Mouse (Mus musculus) erythroid progenitor cell, adult 5-6 weeks (primary cell): ENCODE measurements around the gene Slc16a10. TPM values are rescaled to one million over a fixed set of nuclear protein-coding genes. Genes with fewer than 3 reads are reported as not detected.

ENCODE experiments used
- ATAC-seq: replicated peaks from 2 replicates; pipeline ENCODE4 v1.8.0; 2016; ENCODE audit warnings: moderate number of reproducible peaks, mild to moderate bottlenecking, moderate TSS enrichment, inconsistent platforms; ENCODE audit not compliant: poor library complexity, low FRiP score, severe bottlenecking
- total RNA-seq, 2 experiments: library from RNA; stranded (forward) in 1 of 2; stranded (reverse) in 1 of 2; fragments of 150-400 nt in 1 of 2; fragments of 186-747, 209-891 nt in 1 of 2; gene quantifications; 2 replicates each; pipeline versions ENCODE4 v1.2.3 to v1.2.4; 2015 to 2017; ENCODE audit warnings: low replicate concordance in 2 of 2

The Slc16a10 gene
- total RNA-seq (2015; ENCODE audit: low replicate concordance) (431 and 444 TPM in 2 replicates), total RNA-seq (2017; ENCODE audit: low replicate concordance) (329 and 368 TPM in 2 replicates)

GRCm38 (mm10) chr10:40141864-40142523 lies at the start of gene Slc16a10:
Slc16a10 (minus strand) TSS chr10:40142258.
- ATAC-seq: peak; percentile 92

GRCm38 (mm10) chr10:40191338-40191979 lies 49.4 kb upstream of the Slc16a10 start:
- 0 out of 2 replicates have a peak, but pooled peaks have one; percentile 20 for ATAC-seq

- ATAC-seq: no peak
These were observed 48.8 kb upstream of the Slc16a10 start for GRCm38 (mm10) chr10:40190871-40191270.

DNA sequence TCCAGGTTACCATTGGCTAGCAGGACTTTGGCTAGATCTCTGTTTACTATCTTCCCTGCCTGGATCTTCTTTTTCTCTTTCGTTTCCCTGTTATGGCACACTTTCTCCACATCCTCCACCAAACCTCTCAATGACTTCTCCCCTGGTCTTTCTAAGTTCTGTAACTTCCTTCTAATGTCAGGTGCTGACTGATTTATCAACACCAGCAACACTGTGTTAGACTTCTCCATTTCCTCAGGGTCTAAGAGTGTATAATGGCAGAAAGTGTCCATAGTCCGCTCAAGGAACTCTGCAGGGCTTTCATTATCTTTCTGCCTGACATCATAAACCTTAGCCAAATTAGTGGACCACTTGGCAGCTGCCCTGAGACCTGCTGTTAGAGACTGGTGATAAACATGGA lies 47.6 kb upstream of the Slc16a10 start:
- no peak for ATAC-seq

- no peak for ATAC-seq
These were observed 46.8 kb upstream of the Slc16a10 start for GRCm38 (mm10) chr10:40188831-40189230.

DNA sequence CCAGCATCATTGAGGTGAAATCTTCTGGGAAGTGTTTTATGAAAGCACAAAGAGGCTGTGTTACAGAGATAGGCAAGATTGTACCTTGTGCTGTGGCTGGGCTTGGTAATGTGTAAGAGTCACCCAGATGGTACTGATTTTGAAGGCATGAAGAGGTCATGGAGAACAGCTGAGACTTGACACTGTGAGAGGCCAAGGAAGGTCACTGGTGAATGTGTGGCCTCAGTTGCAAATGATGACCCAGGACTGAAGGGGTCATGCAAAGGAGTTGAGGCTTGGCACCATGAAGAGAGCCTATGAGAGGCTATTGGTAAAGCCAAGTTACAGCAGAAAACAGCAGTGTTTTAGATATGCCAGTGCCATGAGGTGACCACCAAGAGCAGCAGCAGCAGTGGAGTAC lies 43.9 kb upstream of the Slc16a10 start:
- ATAC-seq: no peak

- no peak for ATAC-seq
These were observed 38.0 kb upstream of the Slc16a10 start for GRCm38 (mm10) chr10:40180011-40180410.

DNA sequence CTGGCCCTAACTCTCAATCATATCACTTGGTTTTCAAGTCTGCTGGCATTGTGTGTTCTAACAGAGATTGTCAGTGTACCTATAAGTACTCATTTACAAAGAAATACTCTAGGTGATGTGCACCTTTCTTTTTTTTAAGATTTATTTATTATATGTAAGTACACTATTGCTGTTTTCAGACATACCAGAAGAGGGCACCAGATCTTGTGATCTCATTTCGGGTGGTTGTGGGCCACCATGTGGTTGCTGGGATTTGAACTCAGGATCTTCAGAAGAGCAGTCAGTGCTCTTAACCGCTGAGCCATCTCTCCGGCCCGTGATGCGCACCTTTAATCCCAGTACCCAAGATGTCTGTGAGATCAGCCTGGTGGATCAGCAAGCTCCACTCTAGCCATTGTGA lies 37.1 kb upstream of the Slc16a10 start:
- ATAC-seq: no peak

DNA sequence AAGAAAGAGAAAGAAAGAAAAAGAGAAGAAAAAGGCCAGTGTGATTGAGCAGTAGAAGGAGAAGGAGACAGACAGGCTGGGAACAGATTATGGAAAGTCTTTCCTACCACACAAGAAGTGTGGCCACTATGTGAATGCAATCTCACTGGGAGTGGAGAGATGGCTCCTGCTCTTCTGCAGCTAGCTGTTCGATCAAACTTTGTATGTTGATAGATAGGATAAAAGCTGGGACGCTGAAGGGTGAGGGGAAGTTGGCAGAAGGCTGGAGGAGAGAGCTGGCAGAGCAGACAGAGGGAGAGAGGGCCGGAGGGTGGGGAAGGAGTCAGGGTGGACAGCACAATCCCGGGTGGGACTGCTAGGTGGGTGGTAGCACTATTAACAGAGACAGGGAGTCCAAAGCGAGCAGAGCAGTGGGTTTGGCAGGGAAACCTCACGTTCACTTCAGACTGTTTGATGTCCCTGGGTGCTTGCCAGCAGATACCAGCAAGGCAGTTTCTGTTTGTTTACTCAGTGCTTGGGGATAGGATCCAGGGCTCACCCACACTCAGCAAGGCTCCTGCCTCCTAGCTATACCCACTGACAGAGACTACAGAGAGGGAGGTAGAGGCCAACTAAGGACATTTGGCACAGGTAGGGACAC lies 35.4 kb upstream of the Slc16a10 start:
- peak; percentile 69 for ATAC-seq

DNA sequence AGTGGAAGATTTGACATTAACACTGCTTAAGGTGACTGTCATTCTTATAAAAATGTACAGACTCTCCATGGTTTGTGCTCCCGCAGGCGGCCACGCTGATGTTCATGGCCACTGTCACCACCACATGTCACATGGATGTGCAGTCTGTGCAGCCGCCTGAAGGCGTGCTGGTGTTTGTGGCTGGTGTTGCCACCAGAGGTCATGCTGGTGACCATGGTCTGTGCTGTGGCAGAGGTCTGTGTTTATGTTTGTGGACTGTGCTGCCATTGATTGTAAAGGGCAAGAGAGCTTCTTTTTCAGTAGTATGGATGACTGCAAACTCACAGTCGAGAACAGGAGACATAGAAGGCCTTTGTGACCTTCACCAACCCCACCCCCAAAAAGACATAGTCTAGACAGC lies 30.1 kb upstream of the Slc16a10 start:
- ATAC-seq: no peak

DNA sequence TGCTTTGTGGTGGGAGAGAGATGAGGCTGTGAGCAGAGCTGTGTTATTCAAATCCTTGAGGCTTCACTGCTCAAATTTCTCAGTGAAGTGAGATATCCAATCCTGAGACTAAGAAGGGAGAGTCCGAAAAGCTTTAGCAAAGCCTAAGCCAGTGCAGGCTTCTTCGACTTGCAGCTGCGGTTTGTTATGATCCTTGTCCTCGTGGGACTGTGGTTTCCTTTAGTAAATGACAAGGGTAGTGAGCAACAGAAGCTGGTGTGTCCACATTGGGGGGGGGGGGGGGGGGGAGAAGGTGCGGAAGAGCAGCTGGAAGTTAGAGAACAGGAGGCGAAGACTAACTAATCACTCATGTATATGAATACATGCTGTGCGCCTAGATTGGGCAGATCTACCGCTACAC lies 29.2 kb upstream of the Slc16a10 start:
- no peak for ATAC-seq

DNA sequence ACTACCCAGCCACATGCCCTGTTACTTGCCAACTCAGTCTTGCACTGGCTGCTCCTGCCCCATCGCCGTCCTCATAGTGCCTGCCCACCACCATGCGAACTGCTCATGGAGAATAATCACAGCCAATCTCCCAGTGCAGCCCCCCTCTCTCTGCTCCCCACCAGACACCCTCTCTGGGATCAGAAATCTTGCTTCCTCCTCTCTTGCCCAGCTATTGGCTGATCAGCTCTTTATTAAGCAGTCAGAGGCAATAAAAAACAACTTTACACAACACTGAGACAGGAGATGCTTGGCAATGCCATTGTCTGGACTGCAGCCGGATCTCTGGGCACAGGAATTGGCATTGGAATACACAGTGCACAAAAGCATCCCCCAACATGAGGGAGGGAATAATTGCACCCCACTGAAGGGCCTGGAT lies 28.1 kb upstream of the Slc16a10 start:
- no peak for ATAC-seq

GRCm38 (mm10) chr10:40169566-40169965 lies 27.5 kb upstream of the Slc16a10 start:
- ATAC-seq: no peak

DNA sequence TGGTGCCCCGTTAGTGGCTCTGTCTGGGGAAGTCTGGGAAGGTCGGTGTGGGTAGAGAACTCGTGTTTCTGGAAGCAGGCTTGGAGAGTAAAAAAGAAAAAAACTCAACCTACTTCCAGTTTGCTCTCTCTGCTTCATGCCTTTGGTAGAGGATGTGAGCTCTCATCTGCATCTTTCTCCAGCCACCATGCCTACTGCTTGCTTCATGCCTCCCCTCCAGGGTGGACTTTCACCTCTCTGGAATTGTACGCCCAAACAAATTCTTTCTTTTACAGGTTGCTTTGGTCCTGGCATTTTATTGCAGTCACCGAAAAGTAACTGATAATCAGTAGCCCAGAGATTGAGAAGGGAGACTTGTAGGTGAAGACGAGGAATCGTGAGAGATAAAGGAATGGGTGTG lies 27.0 kb upstream of the Slc16a10 start:
- no peak for ATAC-seq

DNA sequence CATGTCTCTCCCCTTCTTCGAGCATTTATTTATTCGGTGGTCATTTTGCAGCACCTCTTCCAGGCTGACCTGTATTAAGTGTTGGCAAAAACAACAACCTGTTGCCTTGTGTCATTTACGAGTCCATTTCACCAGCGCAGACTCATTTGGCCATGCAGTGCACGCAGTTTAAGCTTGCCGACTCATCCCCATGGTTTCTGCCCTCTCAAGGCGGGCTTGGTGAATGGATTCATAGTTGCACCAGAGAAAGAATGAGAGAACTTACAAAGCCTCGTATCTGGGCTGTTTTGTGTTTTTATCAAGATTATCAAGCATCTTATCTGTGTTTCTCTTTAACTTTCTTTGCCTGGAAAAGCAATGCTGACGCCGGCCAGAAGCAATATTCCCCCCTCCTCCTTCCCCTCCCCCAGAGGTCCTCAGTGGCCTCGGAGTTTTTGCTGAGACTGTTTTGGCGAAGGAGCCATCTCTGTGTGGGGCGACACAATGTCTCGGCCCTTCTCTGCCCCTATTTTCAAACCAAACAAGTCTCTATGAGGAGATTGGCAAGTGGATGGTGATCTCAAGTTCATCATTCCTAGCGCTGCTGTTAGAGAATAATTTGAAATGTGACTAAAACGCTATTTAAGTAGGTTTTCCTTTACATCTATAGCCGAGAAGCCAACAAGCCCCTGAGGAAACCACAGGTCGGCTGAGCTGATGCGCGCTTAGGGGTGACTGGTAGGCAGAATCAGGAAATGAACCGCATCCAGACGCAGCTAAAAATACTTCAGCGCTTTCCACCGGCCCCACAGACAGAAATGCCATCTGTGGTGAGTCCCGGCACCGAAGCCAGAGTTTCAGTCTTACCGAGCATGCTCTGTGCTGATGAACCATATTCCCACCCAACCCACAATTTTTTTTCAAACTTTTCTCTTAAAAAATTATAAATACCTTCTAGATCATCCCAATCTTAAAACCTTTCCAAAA lies 22.6 kb upstream of the Slc16a10 start:
- ATAC-seq: peak; percentile 44

GRCm38 (mm10) chr10:40163914-40164313 lies 21.9 kb upstream of the Slc16a10 start:
- no peak for ATAC-seq

- ATAC-seq: no peak
These were observed 21.3 kb upstream of the Slc16a10 start for GRCm38 (mm10) chr10:40163338-40163737.

DNA sequence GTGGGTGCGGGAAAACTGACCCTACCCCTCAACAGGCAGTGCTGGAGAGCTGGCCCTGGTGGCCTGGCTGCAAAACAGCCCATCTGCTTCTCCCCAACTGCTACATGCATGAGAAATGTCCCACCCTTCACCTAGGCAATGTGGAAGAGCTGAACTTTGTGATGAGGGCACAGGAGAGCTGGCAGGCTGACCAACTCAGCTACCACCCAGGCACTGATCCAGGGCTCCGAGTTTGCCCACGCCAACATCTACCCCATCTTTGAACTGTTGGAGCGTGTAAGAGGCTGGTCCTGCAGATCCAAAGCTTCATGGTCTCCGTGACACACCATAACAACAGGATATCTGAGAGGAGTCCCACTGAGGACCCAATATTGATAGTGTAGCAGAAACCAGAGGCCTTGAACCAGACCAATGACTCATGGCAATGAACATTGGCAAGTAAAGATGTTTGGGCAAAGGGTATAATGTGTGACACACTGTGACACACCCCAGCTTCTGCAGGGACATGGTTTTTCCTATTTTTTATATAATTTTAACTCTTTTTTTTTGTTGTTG lies 19.7 kb upstream of the Slc16a10 start:
- ATAC-seq: no peak

GRCm38 (mm10) chr10:40161236-40161635 lies 19.2 kb upstream of the Slc16a10 start:
- ATAC-seq: no peak

GRCm38 (mm10) chr10:40152550-40152857 lies 10.4 kb upstream of the Slc16a10 start:
- no peak for ATAC-seq
